Mouse (Mus musculus): Measurements from ENCODE around the gene Ralgds. TPM values are rescaled to one million over a fixed set of nuclear protein-coding genes. Genes with fewer than 3 reads are reported as not detected.
"Not testable (repeated sequence)": the region's sequence is repeated elsewhere in the genome, so short reads cannot be mapped to it uniquely, and the experiment has no call there.

Ralgds gene
- polyA plus RNA-seq (2015; fragmentation: Nextera tagmentation; extraction: Ambion mirVana): 69.3 and 70.8 TPM in 2 replicates

DNA sequence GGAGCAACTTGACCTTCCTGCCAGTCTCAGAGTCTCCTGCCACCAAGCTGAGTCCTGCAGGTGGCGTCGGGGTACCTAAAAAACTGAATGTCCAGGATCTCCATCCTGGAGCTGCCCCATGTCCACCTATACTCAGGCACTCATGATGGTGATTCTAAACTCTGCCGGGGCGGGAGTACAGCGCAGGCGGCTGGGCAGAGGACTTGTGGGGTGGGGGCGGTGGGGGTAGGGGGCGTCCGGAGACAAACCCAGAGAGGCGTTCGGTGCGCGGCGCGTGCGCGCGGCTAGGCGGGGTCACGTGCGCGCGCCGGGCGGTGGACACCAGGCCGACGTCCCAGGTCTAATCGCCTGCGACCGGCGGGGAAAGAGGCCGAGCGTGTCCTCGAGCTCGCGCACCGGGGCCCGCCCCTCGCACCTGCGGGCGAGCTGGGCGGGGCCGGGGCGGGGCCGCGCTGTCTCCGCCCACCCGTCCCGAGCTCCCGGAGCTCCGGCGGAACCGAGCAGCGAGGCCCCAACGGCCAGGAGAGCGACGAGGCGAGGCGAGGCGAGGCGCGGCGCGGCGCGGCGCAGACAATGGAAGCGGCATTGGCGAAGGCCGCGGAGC is at the start of gene Ralgds:
TSS of gene Ralgds (plus strand) at position 328 of the 604 bp plus-strand sequence.
- Histone ChIP-seq H3K4me2 (replicated peaks) (peak within 1 kb of the TSS; percentile 94), H3K4me1 (peaks cover 31% of the 10 kb centered on the region), H3K36me3 (no peaks in the 10 kb centered on the region), H3K27ac (replicated peaks) (peak within 1 kb of the TSS; percentile 82), H3K4me3 (replicated peaks) (peak within 1 kb of the TSS; percentile 79), H3K9ac (peak within 1 kb of the TSS; percentile 74), H3K27me3 (no peaks in the 10 kb centered on the region), H3K9me3 (replicated peaks) (no peaks in the 10 kb centered on the region)
- ATAC-seq (ENCODE audit: insufficient number of reproducible peaks, low FRiP score, low TSS enrichment, low read depth): peak; percentile 71
- under 1% methylated on average over 47 of the region's 71 CpGs for WGBS

- Histone ChIP-seq H3K9ac (no peak overlapping the region), H3K4me3 (replicated peaks) (no peak overlapping the region), H3K27ac (replicated peaks) (no peak overlapping the region), H3K4me1 (peaks cover 14% of the 10 kb centered on the region), H3K27me3 (peaks cover 3% of the 10 kb centered on the region), H3K9me3 (replicated peaks) (no peaks in the 10 kb centered on the region), H3K36me3 (no peaks in the 10 kb centered on the region), H3K4me2 (replicated peaks) (no peak overlapping the region)
- WGBS: 38% methylated on average over 3 of the region's 3 CpGs
- no peak for ATAC-seq (ENCODE audit: insufficient number of reproducible peaks, low FRiP score, low TSS enrichment, low read depth)
These were observed 49.0 kb upstream of the Ralgds start for GRCm38 (mm10) chr2:28463919-28464318.

DNA sequence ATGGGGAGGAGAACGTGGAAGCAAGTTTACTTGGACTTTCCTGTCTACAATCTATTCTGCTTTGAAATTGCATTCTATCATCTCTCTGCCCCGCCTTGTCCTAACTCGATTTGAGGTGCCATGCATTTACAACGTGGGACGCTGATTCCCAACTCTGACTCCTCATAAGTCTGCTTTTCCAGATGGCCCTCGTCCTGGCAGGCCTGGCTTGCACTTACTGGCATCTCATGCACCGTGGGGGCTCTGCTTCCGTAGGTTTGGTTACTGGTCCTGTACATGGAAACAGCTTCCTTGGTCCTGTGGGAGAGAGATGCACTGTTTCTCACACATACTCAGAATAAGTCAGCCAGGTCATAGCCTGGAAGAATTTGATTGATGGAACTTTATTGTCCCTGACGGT is 48.0 kb upstream of the Ralgds start:
- H3K4me2 ChIP-seq (replicated peaks): no peak overlapping the region
- peaks cover 3% of the 10 kb centered on the region for H3K27me3 ChIP-seq
- H3K4me1 ChIP-seq: peaks cover 17% of the 10 kb centered on the region
- no peak overlapping the region for H3K4me3 ChIP-seq (replicated peaks)
- ATAC-seq (ENCODE audit: insufficient number of reproducible peaks, low FRiP score, low TSS enrichment, low read depth): no peak
- H3K9me3 ChIP-seq (replicated peaks): no peaks in the 10 kb centered on the region
- H3K27ac ChIP-seq (replicated peaks): no peak overlapping the region
- peaks cover 10% of the 10 kb centered on the region for H3K36me3 ChIP-seq
- H3K9ac ChIP-seq: no peak overlapping the region
- 78% methylated on average over 9 of the region's 9 CpGs for WGBS

DNA sequence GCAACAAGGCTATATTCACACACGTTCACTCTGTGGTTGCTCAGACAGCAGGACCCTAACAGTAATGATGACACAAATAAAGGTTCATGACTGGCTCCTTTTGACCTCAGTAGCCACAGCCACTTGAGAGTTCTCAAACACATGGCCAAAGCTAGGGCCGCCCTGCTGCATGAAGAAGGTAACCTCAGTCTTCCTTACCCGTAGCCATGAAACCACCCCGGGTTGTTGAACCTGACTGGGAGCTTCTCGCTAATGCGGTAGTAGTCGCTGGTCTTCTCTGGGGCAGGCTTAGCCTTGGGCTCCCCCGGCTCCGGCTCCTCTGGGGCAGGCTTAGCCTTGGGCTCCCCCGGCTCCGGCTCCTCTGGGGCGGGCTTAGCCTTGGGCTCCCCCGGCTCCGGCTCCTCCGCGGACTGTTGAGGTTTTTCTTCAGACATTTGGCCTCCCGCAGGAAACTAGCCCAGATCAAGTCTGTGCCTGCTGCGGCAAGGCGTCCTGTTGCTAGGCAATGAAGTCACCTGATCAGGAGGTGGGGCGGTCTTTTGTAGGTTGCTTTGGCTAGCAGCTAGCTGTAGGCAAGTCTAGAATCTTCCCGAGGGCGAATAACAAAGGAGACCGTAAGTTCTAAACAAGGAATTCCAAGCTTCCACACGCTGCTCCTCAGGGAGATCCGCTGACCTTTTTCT is 46.9 kb upstream of the Ralgds start, which contains the start of gene 1700007K13Rik:
TSS of gene 1700007K13Rik (minus strand) at position 497 of the 683 bp plus-strand sequence.
- ATAC-seq (ENCODE audit: insufficient number of reproducible peaks, low FRiP score, low TSS enrichment, low read depth): peak; percentile 66
- Histone ChIP-seq H3K27me3 (peaks cover 3% of the 10 kb centered on the region), H3K9me3 (replicated peaks) (no peaks in the 10 kb centered on the region), H3K4me2 (replicated peaks) (peak within 1 kb of the TSS; percentile 45), H3K9ac (no peak within 1 kb of the TSS), H3K4me3 (replicated peaks) (peak within 1 kb of the TSS; percentile 28), H3K4me1 (peaks cover 17% of the 10 kb centered on the region), H3K27ac (replicated peaks) (no peak within 1 kb of the TSS), H3K36me3 (peaks cover 20% of the 10 kb centered on the region)
- 5% methylated on average over 25 of the region's 25 CpGs for WGBS

DNA sequence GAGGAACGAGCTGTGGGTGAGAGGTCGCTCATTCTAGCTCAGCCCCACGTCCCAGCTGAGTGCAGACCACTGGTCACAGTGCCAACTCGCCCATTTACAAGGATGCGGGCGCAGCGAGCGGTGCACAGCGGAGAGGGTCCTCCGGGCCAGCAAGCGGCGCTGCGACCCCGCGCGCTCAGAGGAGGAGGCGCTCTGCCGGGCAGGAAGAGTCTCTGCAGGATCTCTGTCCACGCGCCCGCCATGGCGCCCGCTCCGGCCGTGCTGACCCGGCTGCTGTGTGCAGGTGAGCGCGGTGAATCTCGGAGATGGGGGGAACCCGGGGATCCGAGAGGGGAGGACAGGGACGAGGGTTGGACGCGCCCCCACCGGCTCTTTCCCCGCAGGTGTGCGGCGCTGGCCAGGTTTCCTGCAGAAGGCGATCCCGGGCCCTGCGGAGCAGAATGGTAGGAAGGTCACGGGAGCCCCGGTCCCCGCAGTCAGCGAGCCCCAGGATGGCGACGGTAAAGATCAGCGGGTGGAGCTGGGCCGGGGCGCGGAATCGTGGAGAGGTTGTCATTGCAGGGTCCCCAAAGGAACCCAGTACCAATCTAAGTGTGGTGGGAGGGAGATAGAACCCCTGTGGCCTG is 45.0 kb upstream of the Ralgds start, which contains the start of gene Mrps2:
TSS of gene Mrps2 (plus strand) at position 207 of the 626 bp plus-strand sequence.
- 0% methylated on average over 52 of the region's 52 CpGs for WGBS
- H3K4me2 ChIP-seq (replicated peaks): peak within 1 kb of the TSS; percentile 71
- peak within 1 kb of the TSS; percentile 97 for H3K4me3 ChIP-seq (replicated peaks)
- no peaks in the 10 kb centered on the region for H3K9me3 ChIP-seq (replicated peaks)
- H3K27ac ChIP-seq (replicated peaks): no peak within 1 kb of the TSS
- peaks cover 17% of the 10 kb centered on the region for H3K4me1 ChIP-seq
- H3K27me3 ChIP-seq: peaks cover 3% of the 10 kb centered on the region
- peak; percentile 90 for ATAC-seq (ENCODE audit: insufficient number of reproducible peaks, low FRiP score, low TSS enrichment, low read depth)
- H3K9ac ChIP-seq: peak within 1 kb of the TSS; percentile 96
- peaks cover 40% of the 10 kb centered on the region for H3K36me3 ChIP-seq

GRCm38 (mm10) chr2:28468486-28469225 is 44.3 kb upstream of the Ralgds start:
- WGBS: 52% methylated on average over 18 of the region's 18 CpGs

GRCm38 (mm10) chr2:28469461-28469860 is 43.5 kb upstream of the Ralgds start:
- peaks cover 17% of the 10 kb centered on the region for H3K4me1 ChIP-seq
- H3K9ac ChIP-seq: no peak overlapping the region
- no peak for ATAC-seq (ENCODE audit: insufficient number of reproducible peaks, low FRiP score, low TSS enrichment, low read depth)
- peaks cover 3% of the 10 kb centered on the region for H3K27me3 ChIP-seq
- no peak overlapping the region for H3K27ac ChIP-seq (replicated peaks)
- H3K36me3 ChIP-seq: peaks cover 40% of the 10 kb centered on the region
- no peak overlapping the region for H3K4me2 ChIP-seq (replicated peaks)
- WGBS: 98% methylated on average over 14 of the region's 14 CpGs
- H3K4me3 ChIP-seq (replicated peaks): no peak overlapping the region
- H3K9me3 ChIP-seq (replicated peaks): no peaks in the 10 kb centered on the region

More at GRCm38 (mm10) chr2:28468486-28469225, 44.3 kb upstream of the Ralgds start:
- Histone ChIP-seq H3K4me3 (replicated peaks) (peak overlapping the region; percentile 97), H3K9ac (peak overlapping the region; percentile 96), H3K36me3 (peaks cover 40% of the 10 kb centered on the region), H3K4me1 (peaks cover 17% of the 10 kb centered on the region), H3K27me3 (peaks cover 3% of the 10 kb centered on the region), H3K4me2 (replicated peaks) (peak overlapping the region; percentile 71), H3K9me3 (replicated peaks) (no peaks in the 10 kb centered on the region), H3K27ac (replicated peaks) (no peak overlapping the region)
- ATAC-seq (ENCODE audit: insufficient number of reproducible peaks, low FRiP score, low TSS enrichment, low read depth): no peak

DNA sequence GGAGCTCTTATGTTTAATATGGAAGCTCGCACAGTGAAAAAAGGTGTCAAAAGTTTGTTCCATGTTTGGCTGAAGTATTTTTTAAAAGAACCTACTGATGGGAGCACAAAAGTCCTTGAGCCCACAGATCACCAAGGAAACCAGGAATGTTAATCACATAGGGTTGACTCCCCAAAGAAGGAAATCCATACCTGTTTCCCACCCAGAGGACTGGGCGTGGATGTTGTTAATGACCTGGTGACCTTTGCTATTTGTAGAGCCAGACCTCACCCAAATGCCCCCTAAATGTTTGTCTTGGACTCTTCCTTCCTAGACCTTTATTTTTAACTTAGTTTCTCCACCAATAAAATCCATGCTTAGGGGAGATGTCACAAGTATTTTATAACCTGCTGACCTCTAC is 42.3 kb upstream of the Ralgds start:
- Histone ChIP-seq H3K4me2 (replicated peaks) (no peak overlapping the region), H3K27me3 (no peaks in the 10 kb centered on the region; the same call in 1 of the 2 replicates), H3K9ac (no peak overlapping the region), H3K4me1 (peaks cover 17% of the 10 kb centered on the region), H3K27ac (replicated peaks) (no peak overlapping the region), H3K9me3 (replicated peaks) (no peaks in the 10 kb centered on the region), H3K4me3 (replicated peaks) (no peak overlapping the region), H3K36me3 (peaks cover 40% of the 10 kb centered on the region)
- no peak for ATAC-seq (ENCODE audit: insufficient number of reproducible peaks, low FRiP score, low TSS enrichment, low read depth)
- WGBS: 94% methylated on average over 2 of the region's 2 CpGs

DNA sequence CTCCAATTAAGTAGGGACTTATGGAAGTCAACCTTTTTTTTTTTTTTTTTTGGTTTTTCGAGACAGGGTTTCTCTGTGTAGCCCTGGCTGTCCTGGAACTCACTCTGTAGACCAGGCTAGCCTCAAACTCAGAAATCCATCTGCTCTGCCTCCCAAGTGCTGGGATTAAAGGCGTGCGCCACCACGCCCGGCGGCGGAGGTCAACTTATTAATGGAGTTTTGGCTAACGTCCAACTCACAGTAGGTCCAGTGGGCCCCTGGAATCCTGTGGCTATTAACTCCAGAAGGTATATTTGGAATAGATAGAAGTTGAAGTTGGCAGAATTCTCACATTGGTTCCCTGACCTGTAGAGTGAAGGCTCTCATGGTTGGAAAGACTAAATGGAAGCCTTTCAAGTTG is 40.9 kb upstream of the Ralgds start:
- WGBS: 93% methylated on average over 8 of the region's 8 CpGs
- not testable (repeated sequence) for ATAC-seq (ENCODE audit: insufficient number of reproducible peaks, low FRiP score, low TSS enrichment, low read depth); H3K9me3 ChIP-seq (replicated peaks); H3K4me3 ChIP-seq (replicated peaks); H3K4me2 ChIP-seq (replicated peaks); H3K27me3 ChIP-seq; H3K4me1 ChIP-seq; H3K27ac ChIP-seq (replicated peaks); H3K9ac ChIP-seq
- H3K36me3 ChIP-seq: peaks cover 40% of the 10 kb centered on the region

DNA sequence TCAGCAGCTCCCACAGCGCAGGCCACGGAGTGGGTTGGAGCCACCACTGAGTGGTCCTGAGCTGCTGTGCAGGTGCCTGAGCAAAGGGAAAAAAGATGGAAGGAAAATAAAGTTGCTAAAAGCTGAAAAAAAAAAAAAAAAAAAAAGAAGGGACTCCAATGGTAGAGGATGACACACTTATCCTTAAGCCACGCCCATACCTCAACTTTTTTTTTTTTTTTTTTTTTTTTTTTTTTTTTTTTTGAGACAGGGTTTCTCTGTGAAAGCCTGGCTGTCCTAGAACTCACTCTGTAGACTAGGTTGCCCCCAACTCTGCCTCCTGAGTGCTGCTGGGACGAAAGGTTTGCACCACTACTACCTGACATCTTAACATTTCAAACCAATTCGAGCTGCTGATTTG is 34.9 kb upstream of the Ralgds start:
- not testable (repeated sequence) for H3K4me2 ChIP-seq (replicated peaks); ATAC-seq (ENCODE audit: insufficient number of reproducible peaks, low FRiP score, low TSS enrichment, low read depth); H3K4me1 ChIP-seq; H3K27ac ChIP-seq (replicated peaks); H3K27me3 ChIP-seq; H3K9me3 ChIP-seq (replicated peaks); H3K4me3 ChIP-seq (replicated peaks); H3K9ac ChIP-seq; H3K36me3 ChIP-seq
- 89% methylated on average over 5 of the region's 5 CpGs for WGBS
